Mouse (Mus musculus) left cerebral cortex, postnatal 4 days (tissue): ENCODE measurements around the gene Rex2. TPM values are rescaled to one million over a fixed set of nuclear protein-coding genes. Genes with fewer than 3 reads are reported as not detected.
"Not testable (repeated sequence)": the region's sequence is repeated elsewhere in the genome, so short reads cannot be mapped to it uniquely, and the experiment has no call there.

ENCODE experiments used
- DNase-seq: peaks from one replicate; pipeline ENCODE4 v3.0.0-alpha.2; 2022
- intact Hi-C: fragments of 180-260 bp; cut with DNase I; formaldehyde crosslinking; loops from one replicate; pipeline ENCODE4 v1.15.1; 2025
- total RNA-seq, 2 experiments: library from RNA; stranded (reverse); gene quantifications; 2 replicates each; pipeline ENCODE4 v1.2.3; 2021

Gene Rex2
- under 1 TPM; 0.34 to 0.36 TPM for total RNA-seq

GRCm38 (mm10) chr4:147021550-147021949 is at the start of gene Rex2:
TSS of gene Rex2 (plus strand) at chr4:147021850.
- intact Hi-C loops, DNase-seq: not testable (repeated sequence)

GRCm38 (mm10) chr4:146976581-146976980 is 45.1 kb upstream of the Rex2 start:
- intact Hi-C loops = not testable (repeated sequence)

DNA sequence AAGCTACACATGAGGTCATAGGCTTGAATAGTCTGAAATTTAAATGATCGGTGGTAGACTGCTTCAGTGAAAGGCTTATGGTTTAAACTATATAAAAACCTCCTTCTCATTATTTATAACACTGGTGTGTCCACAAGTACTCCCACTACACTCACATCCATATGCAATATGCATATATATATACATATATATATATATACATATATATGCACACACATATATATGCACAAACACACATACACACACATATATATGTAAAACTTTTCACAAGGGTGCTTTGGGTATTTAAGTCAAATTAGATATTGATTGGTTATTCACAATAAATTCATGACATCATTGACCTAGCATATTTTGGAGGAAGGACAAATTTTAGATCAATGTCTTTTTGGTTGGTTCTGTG is 3.2 kb upstream of the Rex2 start:
- intact Hi-C loops, DNase-seq: not testable (repeated sequence)

More at GRCm38 (mm10) chr4:146976581-146976980, 45.1 kb upstream of the Rex2 start:
- DNase-seq = not testable (repeated sequence)

DNA sequence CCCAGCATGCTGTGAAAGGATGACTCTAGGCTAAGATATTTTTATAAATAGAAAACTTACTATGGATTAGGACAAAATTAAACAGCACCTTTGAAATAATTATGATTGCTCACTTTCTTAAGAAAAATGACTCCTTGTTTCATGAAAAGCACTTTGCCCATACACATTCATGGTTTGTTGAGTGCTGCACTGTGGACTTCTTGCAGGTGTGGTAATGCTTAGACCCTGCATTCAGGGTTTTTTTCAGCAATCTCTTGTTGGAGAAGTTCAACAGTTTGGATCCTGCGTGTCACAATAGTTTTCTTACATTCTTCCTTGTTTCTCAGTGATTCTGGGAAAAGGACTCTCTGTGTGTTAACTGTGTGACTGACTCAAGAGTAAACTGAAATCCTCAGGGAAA is 4.7 kb downstream of the Rex2 start:
- intact Hi-C loops, DNase-seq: not testable (repeated sequence)

DNA sequence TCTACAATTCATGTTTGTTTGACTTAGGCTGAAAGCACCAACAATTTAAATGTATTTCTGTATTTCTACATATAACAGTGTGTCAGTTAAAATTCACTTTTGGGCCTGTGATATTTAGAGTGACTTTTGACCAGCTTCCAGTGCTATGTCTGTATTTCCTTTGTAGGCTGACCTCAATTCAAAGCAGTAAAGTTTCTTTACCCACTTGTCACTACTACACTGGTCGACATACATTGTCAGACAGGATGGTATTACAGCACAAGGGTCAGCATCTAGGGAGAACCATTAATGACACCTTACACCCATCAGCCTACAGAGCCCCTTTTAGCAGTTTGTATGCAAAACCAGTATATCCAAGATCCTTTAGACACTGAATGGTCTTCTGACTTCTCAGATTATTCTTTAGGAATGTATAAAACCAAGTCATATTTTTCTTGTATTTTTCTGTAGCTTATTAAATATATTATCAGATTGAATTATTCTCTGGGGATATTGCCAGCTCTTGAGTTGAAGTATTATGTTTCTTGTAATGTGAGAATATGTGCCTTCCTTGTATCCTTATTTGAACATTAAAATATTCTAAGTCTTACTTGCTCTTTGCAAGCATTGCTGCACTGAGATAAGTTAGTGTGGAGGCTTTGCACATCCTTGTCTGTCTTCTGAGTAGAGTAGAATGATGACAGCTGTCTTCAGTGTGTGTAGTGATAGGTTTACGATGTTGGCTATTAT is 9.8 kb downstream of the Rex2 start:
- DNase-seq, intact Hi-C loops: not testable (repeated sequence)

DNA sequence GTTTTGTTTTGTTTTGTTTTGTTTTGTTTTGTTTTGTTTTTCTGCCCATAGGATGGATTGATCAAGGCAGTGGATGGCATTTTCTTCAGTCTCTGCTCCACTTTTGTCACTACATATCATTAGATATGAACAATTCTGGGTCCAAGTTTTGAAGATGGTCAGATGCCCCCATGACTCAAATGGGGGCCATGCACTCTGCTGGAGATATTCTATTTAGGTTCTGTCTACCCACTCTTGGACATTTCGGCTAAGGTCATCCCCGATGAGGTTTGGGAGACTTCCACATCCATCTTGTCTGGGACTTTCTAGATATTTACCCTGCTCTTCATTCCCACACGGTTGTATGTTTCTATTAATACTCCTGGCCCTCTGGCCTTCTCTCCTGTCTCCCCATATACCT is 42.1 kb downstream of the Rex2 start:
- DNase-seq, intact Hi-C loops: not testable (repeated sequence)

DNA sequence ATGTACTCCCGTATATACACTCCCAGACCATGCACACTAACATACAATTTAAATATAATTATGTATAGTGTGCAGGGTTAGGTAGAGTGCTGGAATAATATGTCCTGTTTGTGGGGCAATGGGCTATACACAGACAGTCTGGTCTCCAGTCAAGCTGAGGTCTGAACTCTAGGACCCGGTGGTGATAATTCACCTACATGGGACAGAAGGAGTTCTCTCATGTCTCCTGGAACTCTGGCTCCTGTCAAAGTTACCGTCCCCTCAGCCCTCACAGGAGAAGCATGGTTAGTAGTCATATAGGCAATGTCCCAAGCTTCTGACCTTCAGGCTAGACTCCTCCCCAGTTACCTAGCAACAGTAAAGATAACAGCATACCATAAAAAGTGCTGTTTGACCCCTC is 44.2 kb downstream of the Rex2 start:
- intact Hi-C loops = not testable (repeated sequence)

DNA sequence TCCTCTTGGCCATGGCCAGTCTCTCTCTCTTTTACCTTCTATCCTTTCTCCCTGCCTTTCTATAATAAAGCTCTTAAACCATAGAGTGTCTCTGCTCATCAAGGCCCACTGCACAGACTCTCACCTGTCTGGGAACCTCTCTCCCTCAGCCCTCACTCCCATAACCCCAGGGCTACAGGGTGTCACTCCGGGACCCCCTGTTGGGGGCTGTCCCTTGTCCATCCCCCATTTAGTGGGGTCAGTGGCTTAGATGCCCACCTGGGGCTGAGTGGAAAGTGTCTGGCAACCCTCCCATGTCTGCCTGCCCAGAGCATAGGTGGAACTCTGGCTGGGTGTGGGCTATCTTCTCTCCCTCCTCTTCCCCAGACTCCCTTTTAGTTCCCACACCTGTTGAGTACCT is 44.7 kb downstream of the Rex2 start:
- intact Hi-C loops, DNase-seq: not testable (repeated sequence)

More for the DNA sequence above, 44.2 kb downstream of the Rex2 start:
- not testable (repeated sequence) for DNase-seq

DNA sequence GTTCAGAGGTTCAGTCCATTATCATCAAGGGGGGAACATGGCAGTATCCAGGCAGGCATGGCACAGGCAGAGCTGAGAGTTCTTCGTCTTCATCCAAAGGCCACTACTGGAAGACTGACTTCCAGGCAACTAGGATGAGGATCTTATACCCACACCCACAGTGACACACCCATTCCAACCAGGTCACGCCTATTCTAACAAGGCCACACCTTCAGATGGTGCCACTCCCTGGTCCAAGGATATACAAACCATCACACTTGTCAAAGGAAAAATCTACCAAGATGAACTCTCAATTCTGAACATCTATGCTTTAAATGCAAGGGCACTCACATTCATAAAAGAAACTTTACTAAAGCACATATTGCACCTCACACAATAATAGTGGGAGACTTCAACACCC is 74.0 kb downstream of the Rex2 start:
- DNase-seq, intact Hi-C loops: not testable (repeated sequence)

DNA sequence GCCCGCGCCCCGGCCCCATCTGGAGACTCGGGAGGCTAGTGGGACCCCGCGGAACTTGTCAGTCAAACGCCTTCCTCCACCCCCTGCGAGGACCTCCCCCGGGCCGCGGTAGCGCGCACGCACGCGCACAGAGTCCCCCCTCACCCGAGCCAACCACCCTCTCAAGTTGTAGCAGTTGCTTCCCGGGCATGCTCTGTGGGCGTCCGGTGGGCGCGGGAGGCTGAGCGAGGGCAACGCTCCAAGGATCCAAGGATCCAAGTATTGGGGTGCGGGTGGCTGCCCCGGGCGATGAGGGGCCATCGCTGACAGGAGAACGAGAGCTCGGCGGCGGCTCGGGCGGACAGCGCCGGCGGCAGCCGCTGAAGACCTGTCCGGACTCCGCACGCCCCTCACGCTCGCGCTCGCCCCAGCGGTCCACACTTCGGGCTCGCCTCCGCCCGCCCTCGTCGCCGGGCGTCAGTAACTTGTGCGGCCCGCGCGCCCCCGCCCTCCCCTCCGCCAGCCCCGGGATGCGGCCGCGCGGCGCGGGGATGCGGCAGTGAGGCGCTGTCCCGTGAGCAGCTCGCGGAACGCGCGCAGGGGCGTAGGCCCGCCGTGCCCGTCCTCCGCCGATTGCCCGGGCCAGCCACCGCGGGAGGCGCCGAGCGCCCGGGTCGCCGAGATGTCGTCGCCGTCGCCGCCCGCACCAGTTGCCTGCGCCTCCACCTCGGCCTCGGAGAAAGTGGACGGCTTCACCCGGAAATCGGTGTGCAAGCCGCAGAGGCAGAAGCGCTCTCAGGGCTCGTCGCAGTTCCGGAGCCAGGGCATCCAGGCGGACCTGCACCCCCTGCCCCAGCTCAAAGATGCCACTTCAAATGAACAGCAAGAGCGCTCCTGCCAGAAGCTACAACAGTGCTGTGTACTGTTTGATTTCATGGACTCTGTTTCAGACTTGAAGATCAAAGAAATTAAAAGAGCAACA is 80.3 kb downstream of the Rex2 start:
- intact Hi-C loops = not testable (repeated sequence)
- peak; percentile 7 for DNase-seq

- DNase-seq, intact Hi-C loops: not testable (repeated sequence)
Observed at GRCm38 (mm10) chr4:147103814-147104213, 82.2 kb downstream of the Rex2 start.

Other genes with a start within 250 kb of the Rex2 start
- gene Gm21411, start 112.3 kb upstream of the Rex2 start, total RNA-seq = under 1 TPM in 1 of 2 experiments, not detected in 1; 0.62 TPM
- gene Zfp989, start 49.9 kb upstream of the Rex2 start, total RNA-seq = under 1 TPM in 1 of 2 experiments, not detected in 1; 0.16 TPM
- 10 to 100 TPM; 13.1 to 13.9 TPM for gene Zfp991, start 110.2 kb downstream of the Rex2 start, total RNA-seq